Mouse (Mus musculus) midbrain, embryonic 11.5 days (tissue): Measurements from ENCODE around the gene Gm14137. TPM values are rescaled to one million over a fixed set of nuclear protein-coding genes. Genes with fewer than 3 reads are reported as not detected.

ENCODE experiments used
- ATAC-seq: fragments of 200-750 bp; cut with Nextera tagmentation; 2 replicates; pipeline ENCODE4 v1.8.0; 2017; ENCODE audit warnings: moderate TSS enrichment, moderate library complexity; ENCODE audit not compliant: low FRiP score
- DNase-seq: peaks from one replicate; pipeline ENCODE4 v3.0.0; 2015; ENCODE audit warnings: low spot score; ENCODE audit errors: missing footprints
- H3K27ac ChIP-seq: fragments of 300-500 bp; sonication (generic); 2 replicates; pipeline ENCODE4 v1.5.1; 2014; ENCODE audit warnings: low read depth, low read length
- H3K27me3 ChIP-seq: fragments of 300-500 bp; sonication (generic); 2 replicates; pipeline ENCODE4 v1.6.1; 2014; ENCODE audit warnings: mild to moderate bottlenecking, low read length, moderate library complexity, mixed read lengths; ENCODE audit not compliant: control insufficient read depth, insufficient read depth
- H3K36me3 ChIP-seq: fragments of 300-500 bp; sonication (generic); 2 replicates; pipeline ENCODE4 v1.6.1; 2014; ENCODE audit warnings: mild to moderate bottlenecking, low read length, moderate library complexity, mixed read lengths; ENCODE audit not compliant: control insufficient read depth, insufficient read depth
- H3K4me1 ChIP-seq: fragments of 300-500 bp; sonication (generic); 2 replicates; pipeline ENCODE4 v1.6.1; 2014; ENCODE audit warnings: low read length; ENCODE audit not compliant: control insufficient read depth, insufficient read depth
- H3K4me2 ChIP-seq: fragments of 300-500 bp; sonication (generic); 2 replicates; pipeline ENCODE4 v1.6.1; 2014; ENCODE audit warnings: mild to moderate bottlenecking, moderate library complexity
- H3K4me3 ChIP-seq: fragments of 300-500 bp; sonication (generic); 2 replicates; pipeline ENCODE4 v1.5.1; 2014; ENCODE audit warnings: low read depth, low read length
- H3K9ac ChIP-seq: fragments of 300-500 bp; sonication (generic); 2 replicates; pipeline ENCODE4 v1.6.1; 2014; ENCODE audit warnings: low read length
- H3K9me3 ChIP-seq: fragments of 300-500 bp; sonication (generic); 2 replicates; pipeline ENCODE4 v1.6.1; 2016; ENCODE audit warnings: low read length; ENCODE audit not compliant: control insufficient read depth
- WGBS: fragments of 180-500 bp; shearing (Covaris S2); extraction: QIAGEN DNeasy Blood & Tissue Kit; methylation state at CpG from one replicate; pipeline ENCODE4 v1.1.7; 2014; 5-methylcytosine and 5-hydroxymethylcytosine counted together
- polyA plus RNA-seq: library from polyadenylated mRNA; unstranded; fragments of >200 nt; fragmentation: Nextera tagmentation; extraction: Ambion mirVana; gene quantifications from 2 replicates; pipeline ENCODE4 v1.2.1, GENCODE M21; 2014

Gene Gm14137
- 0.15 and 0.20 TPM in 2 replicates for polyA plus RNA-seq

- Histone ChIP-seq H3K27me3 (0 out of 2 replicates have a peak, but pooled peaks cover 2% of the 10 kb centered on the region), H3K36me3 (no peaks in the 10 kb centered on the region), H3K9ac (no peak within 1 kb of the TSS), H3K4me3 (no peak within 1 kb of the TSS), H3K27ac (no peak within 1 kb of the TSS), H3K4me1 (peaks cover 10% of the 10 kb centered on the region), H3K9me3 (no peaks in the 10 kb centered on the region), H3K4me2 (no peak within 1 kb of the TSS)
- DNase-seq (peak; percentile 60), ATAC-seq (no peak)
- 44% methylated on average over 8 of the region's 8 CpGs for WGBS
Observed at GRCm38 (mm10) chr2:119173991-119174651, at the start of gene Gm14137. Gene Gm14137 (plus strand): TSS chr2:119174509.

GRCm38 (mm10) chr2:119136346-119136898, 37.9 kb upstream of the Gm14137 start:
- no peak for DNase-seq
- Histone ChIP-seq H3K4me1 (no peaks in the 10 kb centered on the region), H3K27ac (no peak overlapping the region), H3K9ac (no peak overlapping the region), H3K36me3 (peaks cover 18% of the 10 kb centered on the region; the same call in 1 of the 2 replicates), H3K4me3 (no peak overlapping the region), H3K9me3 (no peaks in the 10 kb centered on the region), H3K27me3 (no peaks in the 10 kb centered on the region), H3K4me2 (no peak overlapping the region)
- 91% methylated on average over 5 of the region's 5 CpGs for WGBS
- no peak for ATAC-seq

- Histone ChIP-seq H3K36me3 (peaks cover 27% of the 10 kb centered on the region), H3K4me3 (no peak overlapping the region), H3K9me3 (no peaks in the 10 kb centered on the region), H3K4me1 (no peaks in the 10 kb centered on the region), H3K9ac (no peak overlapping the region), H3K27ac (no peak overlapping the region), H3K27me3 (no peaks in the 10 kb centered on the region), H3K4me2 (no peak overlapping the region)
- WGBS = 86% methylated on average over 2 of the region's 2 CpGs
- no peak for ATAC-seq
- DNase-seq = no peak
Observed at GRCm38 (mm10) chr2:119145199-119145598, 29.1 kb upstream of the Gm14137 start.

GRCm38 (mm10) chr2:119146435-119146834, 27.9 kb upstream of the Gm14137 start:
- DNase-seq (no peak), ATAC-seq (no peak)
- Histone ChIP-seq H3K9me3 (no peaks in the 10 kb centered on the region), H3K27ac (no peak overlapping the region), H3K27me3 (no peaks in the 10 kb centered on the region), H3K4me3 (no peak overlapping the region), H3K36me3 (peaks cover 28% of the 10 kb centered on the region), H3K4me2 (no peak overlapping the region), H3K9ac (no peak overlapping the region), H3K4me1 (no peaks in the 10 kb centered on the region)
- 84% methylated on average over 6 of the region's 6 CpGs for WGBS

- peaks cover 27% of the 10 kb centered on the region for H3K36me3 ChIP-seq
- no peak overlapping the region for H3K4me3 ChIP-seq
- H3K9me3 ChIP-seq = no peaks in the 10 kb centered on the region
- H3K4me2 ChIP-seq = no peak overlapping the region
- H3K9ac ChIP-seq = no peak overlapping the region
- no peak for DNase-seq
- no peaks in the 10 kb centered on the region for H3K27me3 ChIP-seq
- 88% methylated on average over 22 of the region's 22 CpGs for WGBS
- no peak overlapping the region for H3K27ac ChIP-seq
- no peak for ATAC-seq
- H3K4me1 ChIP-seq = no peaks in the 10 kb centered on the region
Observed at GRCm38 (mm10) chr2:119147160-119147678, 27.1 kb upstream of the Gm14137 start.

GRCm38 (mm10) chr2:119147775-119148174, 26.5 kb upstream of the Gm14137 start:
- Histone ChIP-seq H3K9ac (no peak overlapping the region), H3K36me3 (peaks cover 27% of the 10 kb centered on the region), H3K4me1 (no peaks in the 10 kb centered on the region), H3K4me2 (no peak overlapping the region), H3K27ac (no peak overlapping the region), H3K9me3 (no peaks in the 10 kb centered on the region), H3K27me3 (no peaks in the 10 kb centered on the region), H3K4me3 (no peak overlapping the region)
- WGBS = 95% methylated on average over 8 of the region's 8 CpGs
- DNase-seq (no peak), ATAC-seq (no peak)

- Histone ChIP-seq H3K27me3 (no peaks in the 10 kb centered on the region), H3K9me3 (no peaks in the 10 kb centered on the region), H3K36me3 (peaks cover 9% of the 10 kb centered on the region), H3K4me3 (no peak overlapping the region), H3K4me1 (peaks cover 6% of the 10 kb centered on the region), H3K27ac (no peak overlapping the region), H3K4me2 (no peak overlapping the region), H3K9ac (no peak overlapping the region)
- ATAC-seq = no peak
- no peak for DNase-seq
- 86% methylated on average over 6 of the region's 6 CpGs for WGBS
Observed at GRCm38 (mm10) chr2:119152255-119152654, 22.1 kb upstream of the Gm14137 start.

- peaks cover 8% of the 10 kb centered on the region for H3K36me3 ChIP-seq
- H3K27me3 ChIP-seq = no peaks in the 10 kb centered on the region
- H3K4me1 ChIP-seq = peaks cover 9% of the 10 kb centered on the region
- no peak for ATAC-seq
- DNase-seq = no peak
- H3K9me3 ChIP-seq = no peaks in the 10 kb centered on the region
- H3K27ac ChIP-seq = no peak overlapping the region
- H3K4me3 ChIP-seq = no peak overlapping the region
- WGBS = 93% methylated on average over 2 of the region's 2 CpGs
- no peak overlapping the region for H3K4me2 ChIP-seq
- H3K9ac ChIP-seq = no peak overlapping the region
Observed at GRCm38 (mm10) chr2:119154683-119155082, 19.6 kb upstream of the Gm14137 start.

GRCm38 (mm10) chr2:119155388-119155787, 18.9 kb upstream of the Gm14137 start:
- DNase-seq = no peak
- 87% methylated on average over 9 of the region's 9 CpGs for WGBS
- Histone ChIP-seq H3K4me1 (peaks cover 9% of the 10 kb centered on the region), H3K27me3 (no peaks in the 10 kb centered on the region), H3K9ac (no peak overlapping the region), H3K4me2 (no peak overlapping the region; the same call in 1 of the 2 replicates), H3K27ac (no peak overlapping the region), H3K9me3 (no peaks in the 10 kb centered on the region), H3K36me3 (peaks cover 3% of the 10 kb centered on the region; the same call in 1 of the 2 replicates), H3K4me3 (no peak overlapping the region)
- ATAC-seq = no peak
